Mouse (Mus musculus): ENCODE data around the gene Epb41l2.
A peak's percentile ranks its signal among the peaks of the same experiment; 100 is the strongest.

Gene Epb41l2

DNA sequence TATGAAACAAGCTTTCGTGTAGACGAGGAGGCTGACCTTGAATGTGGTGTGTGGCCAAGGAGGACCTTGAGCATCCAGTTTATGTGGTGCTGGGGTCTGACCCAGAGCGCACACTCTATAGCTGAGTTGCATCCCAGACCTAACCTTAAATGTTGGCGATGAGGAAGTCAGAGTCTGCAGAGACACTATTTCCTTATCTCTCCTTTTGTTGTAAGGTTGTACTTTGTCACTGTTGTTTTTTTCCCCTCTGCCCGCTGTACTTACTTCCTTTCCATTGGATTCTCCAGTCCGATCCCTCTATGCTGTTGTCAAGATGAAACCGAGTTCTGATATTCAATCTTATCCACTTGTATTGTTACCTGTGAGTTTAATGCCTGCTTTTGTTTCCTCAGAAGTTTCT lies 5.6 kb downstream of the Epb41l2 start:
- DNase-seq (ENCODE audit: low spot score in 2 of 2), result no peak

DNA sequence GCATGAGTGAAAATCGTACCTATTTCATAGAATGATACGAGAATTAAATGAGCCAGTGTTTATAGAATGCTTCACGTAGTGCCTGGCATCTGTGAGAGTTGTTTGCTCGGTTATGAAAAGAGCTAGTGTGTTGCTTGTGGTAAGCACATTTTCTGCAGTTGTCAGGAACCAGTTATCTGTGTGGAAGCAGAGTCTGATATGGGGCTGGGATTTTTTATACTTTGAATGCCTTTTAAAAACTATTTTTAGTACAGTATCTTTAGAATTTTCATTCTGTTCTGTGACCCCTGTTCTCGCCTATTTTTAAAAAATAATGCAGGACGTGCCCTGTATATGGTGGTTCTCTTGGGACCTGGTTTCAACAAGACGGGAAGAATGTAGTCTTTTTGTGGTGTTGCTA lies 6.1 kb downstream of the Epb41l2 start:
- DNase-seq (ENCODE audit: low spot score in 2 of 2), result no peak

- DNase-seq (ENCODE audit: low spot score in 2 of 2), result no peak
Observed at GRCm38 (mm10) chr10:25366691-25367090, 7.1 kb downstream of the Epb41l2 start.

- no peak for DNase-seq (ENCODE audit: low spot score in 2 of 2)
Observed at GRCm38 (mm10) chr10:25368928-25369327, 9.3 kb downstream of the Epb41l2 start.

DNA sequence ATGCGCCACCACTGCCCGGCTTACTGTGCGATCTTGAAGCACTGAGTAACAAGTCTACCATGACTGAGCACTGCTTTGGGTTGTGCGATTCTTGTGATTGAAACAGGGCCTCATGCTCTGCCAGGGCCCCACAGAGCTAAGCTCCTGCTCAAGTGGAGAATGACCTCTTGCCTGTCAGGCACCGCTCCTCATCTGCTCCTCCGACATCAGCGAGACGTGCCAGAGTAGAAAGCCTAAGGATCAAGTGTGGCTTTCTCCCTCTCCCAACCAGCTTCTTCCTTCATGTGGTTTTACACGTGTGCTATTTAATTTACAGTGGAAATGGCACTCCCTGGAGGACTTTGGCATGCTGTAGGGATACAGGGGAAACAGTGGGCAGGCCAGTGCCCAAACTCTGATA lies 10.1 kb downstream of the Epb41l2 start:
- no peak for DNase-seq (ENCODE audit: low spot score in 2 of 2)

DNA sequence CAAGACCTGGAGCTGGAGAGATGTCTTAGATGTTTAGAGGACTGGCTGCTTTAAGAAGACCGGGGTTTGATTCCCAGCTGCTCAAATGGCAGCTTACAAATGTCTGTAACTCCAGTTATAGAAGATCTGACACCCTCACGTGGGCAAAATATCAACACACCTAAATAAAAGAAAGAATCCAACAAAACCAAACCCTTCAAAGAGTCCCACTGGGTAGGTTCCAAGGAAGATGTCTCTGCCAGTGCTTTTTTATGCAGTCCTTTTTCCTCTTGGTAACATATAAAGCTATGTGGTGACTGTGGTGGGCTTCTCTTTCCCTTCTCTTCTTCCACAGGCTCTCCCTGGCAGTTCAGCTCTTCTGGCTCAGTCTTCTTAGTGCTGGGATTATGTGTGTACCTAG lies 11.7 kb downstream of the Epb41l2 start:
- no peak for DNase-seq (ENCODE audit: low spot score in 2 of 2)

GRCm38 (mm10) chr10:25371915-25372371 lies 12.3 kb downstream of the Epb41l2 start:
- peak in 1 of 2 experiments; percentile 17 for DNase-seq (ENCODE audit: low spot score in 2 of 2)

DNA sequence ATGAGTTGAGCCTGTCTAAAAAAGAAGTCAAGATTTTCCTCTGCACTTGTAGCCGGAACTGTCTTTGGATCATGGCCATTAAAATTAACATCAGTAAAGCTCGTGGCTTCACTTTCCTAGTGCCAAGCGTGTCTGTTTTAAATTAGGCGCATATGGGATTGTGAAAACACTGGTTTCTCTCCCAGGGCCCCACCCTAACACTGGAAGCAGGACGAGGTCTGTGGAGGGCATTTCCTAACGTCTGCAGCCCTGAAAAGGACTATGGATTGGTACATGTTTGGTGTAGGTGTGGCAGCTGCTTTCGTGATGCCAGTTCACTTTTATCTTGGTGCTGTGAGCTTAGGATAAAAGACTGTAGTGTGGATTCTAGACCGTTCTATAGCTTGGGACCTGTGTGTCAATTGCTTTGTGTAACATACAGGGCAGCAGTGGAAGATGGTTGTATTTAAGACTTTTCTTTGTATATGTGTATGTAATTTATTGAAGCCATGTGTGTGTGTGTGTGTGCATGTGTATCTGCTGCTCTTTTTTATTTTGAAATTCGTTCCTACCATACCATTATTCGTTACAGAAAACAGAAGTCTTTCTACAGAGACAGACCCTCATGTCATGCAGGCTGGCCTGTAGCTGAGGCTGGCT lies 13.0 kb downstream of the Epb41l2 start:
- DNase-seq (ENCODE audit: low spot score in 2 of 2), result no peak

GRCm38 (mm10) chr10:25375036-25375435 lies 15.4 kb downstream of the Epb41l2 start:
- no peak for DNase-seq (ENCODE audit: low spot score in 2 of 2)

GRCm38 (mm10) chr10:25380746-25381481 lies 21.3 kb downstream of the Epb41l2 start:
- DNase-seq (ENCODE audit: low spot score in 2 of 2), result no peak

DNA sequence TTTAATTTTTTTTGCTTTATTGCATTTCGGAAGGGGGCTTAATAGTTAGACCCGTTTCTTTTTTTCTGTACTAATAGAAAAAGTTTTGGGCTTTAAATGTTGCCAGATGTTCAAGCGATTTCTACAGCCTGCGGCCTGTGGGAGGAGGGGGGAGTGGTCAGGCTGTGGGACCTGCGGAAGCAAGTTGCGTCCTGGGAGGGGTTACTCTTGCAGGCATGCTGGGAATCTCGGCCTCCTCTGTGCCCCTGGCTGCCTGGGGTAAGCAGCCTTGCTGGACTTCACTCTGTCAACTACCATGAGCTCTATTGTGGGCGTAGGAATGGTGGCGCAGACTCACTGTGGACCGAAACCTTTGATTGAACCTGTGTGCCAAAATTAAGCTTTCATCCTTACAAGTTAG lies 22.4 kb downstream of the Epb41l2 start:
- no peak for DNase-seq (ENCODE audit: low spot score in 2 of 2)

GRCm38 (mm10) chr10:25383171-25383570 lies 23.6 kb downstream of the Epb41l2 start:
- no peak for DNase-seq (ENCODE audit: low spot score in 2 of 2)

DNA sequence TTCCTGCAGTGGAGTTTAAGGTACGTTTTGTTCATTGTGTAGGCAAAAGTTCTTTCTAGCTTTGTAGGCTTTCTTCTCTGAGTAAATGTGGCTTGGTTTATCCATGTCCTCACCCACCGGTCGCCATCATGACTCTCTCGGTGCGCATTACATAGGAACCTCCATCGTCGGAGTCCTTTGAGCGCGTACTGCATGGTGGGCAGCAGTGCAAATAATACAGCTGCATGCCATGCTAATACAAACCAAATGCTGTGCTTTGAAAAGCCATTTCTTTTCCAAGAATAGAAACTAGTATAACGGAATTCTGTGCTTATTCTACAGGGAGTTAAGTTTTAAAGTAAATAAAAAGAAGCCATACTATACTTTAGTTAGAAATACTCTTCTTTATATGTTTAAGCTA lies 24.8 kb downstream of the Epb41l2 start:
- no peak for DNase-seq (ENCODE audit: low spot score in 2 of 2)

DNA sequence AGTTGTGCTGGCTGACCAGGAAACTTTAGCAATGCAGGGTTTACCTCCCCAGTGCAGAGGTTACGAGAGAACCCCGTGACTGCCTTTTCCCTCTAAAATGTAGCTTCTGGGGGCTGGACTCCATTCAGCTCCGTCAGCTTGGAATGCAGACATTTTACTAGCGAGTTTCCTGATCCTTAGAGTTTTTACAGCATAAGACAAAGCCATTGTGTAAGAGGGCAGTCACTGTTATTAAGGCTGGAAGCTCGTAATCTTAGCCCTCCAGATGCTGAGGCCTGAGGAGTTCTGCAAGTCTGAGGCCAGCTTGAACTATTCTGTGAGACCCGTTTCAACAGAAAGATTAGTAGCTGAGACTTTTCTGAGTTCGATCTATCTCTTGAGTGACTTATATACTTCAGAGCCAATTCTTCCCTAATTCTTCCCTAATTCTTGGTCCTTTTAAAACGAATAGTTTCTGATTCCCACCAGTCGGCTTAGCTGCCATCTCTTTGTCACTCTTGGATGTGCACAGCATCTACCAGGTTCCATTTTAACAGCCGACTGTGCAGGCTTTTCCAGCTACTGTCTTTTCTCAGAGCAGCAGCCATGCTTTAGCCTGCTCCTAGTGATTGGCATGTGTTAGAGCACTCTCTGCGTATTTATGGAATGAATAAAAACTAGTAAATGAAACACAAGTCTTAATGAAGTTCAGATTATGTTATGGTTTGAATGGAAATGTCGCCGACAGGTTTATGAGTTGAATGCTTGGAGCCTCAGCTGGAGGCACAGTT lies 26.4 kb downstream of the Epb41l2 start:
- DNase-seq (ENCODE audit: low spot score in 2 of 2), result no peak

DNA sequence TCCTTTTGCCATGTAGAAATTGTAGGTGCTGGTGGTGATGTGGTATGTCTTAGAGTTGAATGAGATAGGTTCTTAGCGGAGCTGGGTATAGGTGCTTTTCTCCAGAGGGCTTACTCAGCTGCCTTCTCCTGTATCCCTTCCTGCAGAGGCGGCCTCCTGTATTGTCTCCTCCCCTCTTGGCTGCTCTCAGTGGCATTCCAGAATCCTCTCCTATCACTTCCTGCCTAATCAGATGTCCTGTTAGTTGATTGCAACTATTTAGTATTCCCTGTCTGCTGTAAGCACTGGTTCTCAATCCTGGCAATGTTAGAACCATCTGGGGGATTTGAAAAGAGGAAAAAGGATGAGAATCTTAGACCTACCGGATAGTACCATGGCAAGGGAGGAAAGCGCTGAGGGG lies 27.3 kb downstream of the Epb41l2 start:
- no peak for DNase-seq (ENCODE audit: low spot score in 2 of 2)

DNA sequence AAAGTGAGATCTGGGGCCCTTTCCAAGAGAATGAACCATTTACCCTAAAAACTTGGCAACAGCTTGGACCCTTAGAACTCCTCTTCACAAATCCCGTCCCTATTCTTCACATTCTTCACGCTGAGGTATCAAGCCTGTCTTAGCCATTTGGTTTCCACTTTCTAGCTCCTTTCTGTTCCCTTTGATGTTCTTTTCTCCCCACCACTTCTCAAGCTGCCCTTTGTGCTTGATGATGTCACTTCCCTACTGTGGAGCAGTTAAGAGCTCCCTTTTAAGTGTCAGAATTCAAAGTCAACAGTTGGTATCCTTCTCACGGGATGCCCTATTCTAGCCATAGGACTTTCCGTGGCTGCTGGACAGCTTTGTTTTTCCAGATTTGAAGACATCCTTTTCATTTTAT lies 27.7 kb downstream of the Epb41l2 start:
- DNase-seq (ENCODE audit: low spot score in 2 of 2), result no peak

DNA sequence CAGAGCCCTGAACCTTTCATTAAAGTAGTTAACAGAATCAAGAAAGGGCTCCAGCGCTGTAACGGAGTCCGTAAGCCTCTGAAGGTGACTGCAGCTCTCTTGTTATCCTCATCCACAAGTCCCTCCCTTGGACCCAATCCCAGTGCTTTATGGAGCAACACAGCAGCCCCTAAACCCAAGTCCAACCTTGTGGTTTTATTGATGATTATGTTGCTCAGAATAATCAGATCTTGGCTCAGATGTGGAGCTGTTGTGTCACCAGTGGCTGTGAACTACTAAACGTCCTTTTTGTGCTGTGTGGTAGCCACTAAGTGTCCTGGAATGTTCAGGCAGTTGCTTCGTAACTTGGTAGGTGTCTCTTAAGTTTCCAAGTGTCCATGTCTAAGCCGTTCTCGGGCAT lies 33.2 kb downstream of the Epb41l2 start:
- no peak for DNase-seq (ENCODE audit: low spot score in 2 of 2)

DNA sequence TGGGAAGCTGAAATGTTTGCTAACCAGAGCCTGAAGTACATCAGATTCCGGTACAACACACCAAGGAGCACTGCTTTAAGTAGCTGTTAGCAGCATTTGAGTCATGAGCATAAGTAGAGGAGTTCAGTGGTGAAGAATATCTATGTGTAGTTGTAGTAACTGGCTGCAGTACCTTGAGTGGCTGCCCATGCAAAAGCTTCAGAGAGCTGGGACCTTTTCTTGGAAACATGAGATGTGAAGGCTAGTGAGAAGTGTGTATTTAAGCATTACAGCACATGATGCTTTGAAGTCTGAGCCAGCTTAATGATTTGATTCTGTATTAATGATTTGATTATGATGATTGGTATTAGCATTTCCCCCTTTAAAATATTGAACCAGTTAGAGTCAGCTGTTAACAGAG lies 34.1 kb downstream of the Epb41l2 start:
- DNase-seq (ENCODE audit: low spot score in 2 of 2), result no peak

GRCm38 (mm10) chr10:25395236-25395886 lies 35.8 kb downstream of the Epb41l2 start:
- no peak for DNase-seq (ENCODE audit: low spot score in 2 of 2)

DNA sequence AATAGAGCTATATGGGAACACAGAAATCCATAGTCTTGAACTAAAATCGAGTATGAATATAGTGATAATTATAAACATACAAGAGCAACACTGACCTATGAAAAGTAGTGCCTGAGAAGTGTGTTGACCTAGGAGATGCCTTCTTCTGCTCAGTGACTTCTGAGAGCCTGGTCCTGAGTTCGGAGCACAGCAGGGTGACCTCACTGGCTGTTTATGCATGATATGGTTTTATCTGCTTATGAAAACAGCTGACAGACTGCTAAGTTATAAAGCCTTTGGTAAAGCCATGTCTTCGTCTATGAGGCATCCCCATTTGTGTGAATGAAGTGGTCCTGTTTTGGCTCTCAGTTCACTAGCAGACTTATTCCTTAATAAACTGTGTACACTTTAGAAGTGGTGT lies 37.3 kb downstream of the Epb41l2 start:
- no peak for DNase-seq (ENCODE audit: low spot score in 2 of 2)

- peak; percentile 11 to 37 for DNase-seq (ENCODE audit: low spot score in 2 of 2)
Observed at GRCm38 (mm10) chr10:25397767-25398690, 38.4 kb downstream of the Epb41l2 start.

Measured in right cerebral cortex, adult 2 months (tissue).